Mouse (Mus musculus) stomach, embryonic 16.5 days (tissue): ENCODE results near the gene Pold1. TPM values are rescaled to one million over a fixed set of nuclear protein-coding genes. Genes with fewer than 3 reads are reported as not detected.

Experiments
- ATAC-seq: fragments of 200-750 bp; cut with Nextera tagmentation; 2 replicates; pipeline ENCODE4 v1.8.0; 2017; ENCODE audit warnings: moderate number of reproducible peaks, moderate TSS enrichment; ENCODE audit not compliant: insufficient read depth, low FRiP score
- H3K27ac ChIP-seq: fragments of 300-500 bp; sonication (generic); 2 replicates; pipeline ENCODE4 v1.5.1; 2014; ENCODE audit warnings: low read length
- H3K27me3 ChIP-seq: fragments of 300-500 bp; sonication (generic); 2 replicates; pipeline ENCODE4 v1.6.1; 2014; ENCODE audit warnings: low read length, control low read depth, mixed read lengths; ENCODE audit not compliant: control insufficient read depth, insufficient read depth
- H3K36me3 ChIP-seq: fragments of 300-500 bp; sonication (generic); 2 replicates; pipeline ENCODE4 v1.6.1; 2014; ENCODE audit warnings: low read length; ENCODE audit not compliant: control insufficient read depth, insufficient read depth
- H3K4me1 ChIP-seq: fragments of 300-500 bp; sonication (generic); 2 replicates; pipeline ENCODE4 v1.6.1; 2014; ENCODE audit warnings: low read length, control low read depth, mixed read lengths; ENCODE audit not compliant: control insufficient read depth, insufficient read depth
- H3K4me2 ChIP-seq: fragments of 300-500 bp; sonication (generic); 2 replicates; pipeline ENCODE4 v1.6.1; 2014; ENCODE audit warnings: low read depth, low read length, mixed read lengths
- H3K4me3 ChIP-seq: fragments of 300-500 bp; sonication (generic); replicated peaks from 2 replicates; pipeline ENCODE4 v1.5.1; 2014; ENCODE audit warnings: mild to moderate bottlenecking, low read length
- H3K9ac ChIP-seq: fragments of 300-500 bp; sonication (generic); 2 replicates; pipeline ENCODE4 v1.6.1; 2014; ENCODE audit warnings: low read length
- H3K9me3 ChIP-seq: fragments of 300-500 bp; sonication (generic); replicated peaks from 2 replicates; pipeline ENCODE4 v1.6.1; 2016; ENCODE audit warnings: low read length, control low read depth; ENCODE audit not compliant: control insufficient read depth
- WGBS: fragments of 180-500 bp; shearing (Covaris S2); extraction: QIAGEN DNeasy Blood & Tissue Kit; methylation state at CpG from one replicate; pipeline ENCODE4 v1.1.7; 2014; 5-methylcytosine and 5-hydroxymethylcytosine counted together
- polyA plus RNA-seq: library from polyadenylated mRNA; unstranded; fragments of >200 nt; fragmentation: Nextera tagmentation; extraction: Ambion mirVana; gene quantifications from 2 replicates; pipeline ENCODE4 v1.2.1, GENCODE M21; 2015

Gene Pold1
- polyA plus RNA-seq, 1 experiment from 2014 or later, result 70.3 TPM

GRCm38 (mm10) chr7:44591348-44592116 is 42.9 kb upstream of the Pold1 start:
- Histone ChIP-seq H3K36me3 (no peaks in the 10 kb centered on the region), H3K9ac (peak overlapping the region; percentile 60), H3K4me3 (peak overlapping the region; percentile 58), H3K4me1 (peaks cover 21% of the 10 kb centered on the region), H3K27me3 (peaks cover 58% of the 10 kb centered on the region), H3K4me2 (peak overlapping the region; percentile 99), H3K27ac (no peak overlapping the region), H3K9me3 (no peaks in the 10 kb centered on the region)
- under 1% methylated on average over 60 of the region's 60 CpGs for WGBS
- ATAC-seq, result no peak

GRCm38 (mm10) chr7:44590402-44591347 is 42.0 kb upstream of the Pold1 start, which contains the start of gene Kcnc3:
Gene Kcnc3 (plus strand): TSS chr7:44590664.
- H3K4me2 ChIP-seq, result peak within 1 kb of the TSS; percentile 99
- peak; percentile 96 for ATAC-seq
- H3K9me3 ChIP-seq, result no peaks in the 10 kb centered on the region
- peak within 1 kb of the TSS; percentile 60 for H3K9ac ChIP-seq
- peaks cover 21% of the 10 kb centered on the region for H3K4me1 ChIP-seq
- WGBS, result under 1% methylated on average over 80 of the region's 80 CpGs
- no peak within 1 kb of the TSS for H3K27ac ChIP-seq
- H3K4me3 ChIP-seq, result peak within 1 kb of the TSS; percentile 58
- H3K27me3 ChIP-seq, result peaks cover 65% of the 10 kb centered on the region
- H3K36me3 ChIP-seq, result no peaks in the 10 kb centered on the region

- WGBS, result 5% methylated on average over 13 of the region's 13 CpGs
- H3K4me1 ChIP-seq, result peaks cover 21% of the 10 kb centered on the region
- no peak for ATAC-seq
These were observed 41.3 kb upstream of the Pold1 start for GRCm38 (mm10) chr7:44589946-44590345.

GRCm38 (mm10) chr7:44589149-44589548 is 40.5 kb upstream of the Pold1 start:
- Histone ChIP-seq H3K4me2 (peak overlapping the region; percentile 66), H3K36me3 (no peaks in the 10 kb centered on the region), H3K4me1 (peaks cover 21% of the 10 kb centered on the region), H3K4me3 (peak overlapping the region; percentile 46), H3K27ac (no peak overlapping the region), H3K27me3 (peaks cover 65% of the 10 kb centered on the region), H3K9me3 (no peaks in the 10 kb centered on the region), H3K9ac (peak overlapping the region; percentile 44)
- WGBS, result under 1% methylated on average over 30 of the region's 33 CpGs
- ATAC-seq, result peak; percentile 59

More at GRCm38 (mm10) chr7:44589946-44590345, 41.3 kb upstream of the Pold1 start:
- H3K4me2 ChIP-seq, result peak overlapping the region; percentile 99
- H3K36me3 ChIP-seq, result no peaks in the 10 kb centered on the region
- H3K27me3 ChIP-seq, result peaks cover 65% of the 10 kb centered on the region
- H3K27ac ChIP-seq, result no peak overlapping the region
- H3K4me3 ChIP-seq, result peak overlapping the region; percentile 9; the same call in 1 of the 2 replicates
- no peak overlapping the region for H3K9ac ChIP-seq
- no peaks in the 10 kb centered on the region for H3K9me3 ChIP-seq

GRCm38 (mm10) chr7:44588338-44588737 is 39.7 kb upstream of the Pold1 start:
- WGBS, result 7% methylated on average over 12 of the region's 12 CpGs
- H3K36me3 ChIP-seq, result no peaks in the 10 kb centered on the region
- H3K9ac ChIP-seq, result peak overlapping the region; percentile 44; the same call in 1 of the 2 replicates
- no peak for ATAC-seq
- no peak overlapping the region for H3K27ac ChIP-seq
- peak overlapping the region; percentile 46 for H3K4me3 ChIP-seq
- H3K9me3 ChIP-seq, result no peaks in the 10 kb centered on the region
- peaks cover 62% of the 10 kb centered on the region for H3K27me3 ChIP-seq
- H3K4me1 ChIP-seq, result peaks cover 21% of the 10 kb centered on the region
- H3K4me2 ChIP-seq, result peak overlapping the region; percentile 66

GRCm38 (mm10) chr7:44587676-44588075 is 39.0 kb upstream of the Pold1 start:
- Histone ChIP-seq H3K27me3 (peaks cover 55% of the 10 kb centered on the region), H3K4me2 (no peak overlapping the region), H3K27ac (no peak overlapping the region), H3K9me3 (no peaks in the 10 kb centered on the region), H3K4me3 (no peak overlapping the region), H3K9ac (no peak overlapping the region), H3K36me3 (no peaks in the 10 kb centered on the region), H3K4me1 (peaks cover 21% of the 10 kb centered on the region)
- ATAC-seq, result no peak
- 40% methylated on average over 6 of the region's 6 CpGs for WGBS

- H3K9me3 ChIP-seq, result no peaks in the 10 kb centered on the region
- no peak for ATAC-seq
- no peaks in the 10 kb centered on the region for H3K36me3 ChIP-seq
- peak overlapping the region; percentile 43 for H3K4me2 ChIP-seq
- peak overlapping the region; percentile 21 for H3K4me3 ChIP-seq
- H3K27me3 ChIP-seq, result peaks cover 47% of the 10 kb centered on the region
- no peak overlapping the region for H3K27ac ChIP-seq
- H3K9ac ChIP-seq, result no peak overlapping the region; the same call in 1 of the 2 replicates
- H3K4me1 ChIP-seq, result peaks cover 21% of the 10 kb centered on the region
- 1% methylated on average over 18 of the region's 18 CpGs for WGBS
These were observed 38.3 kb upstream of the Pold1 start for GRCm38 (mm10) chr7:44586930-44587329.

- Histone ChIP-seq H3K4me3 (peak overlapping the region; percentile 21), H3K36me3 (no peaks in the 10 kb centered on the region), H3K27me3 (peaks cover 43% of the 10 kb centered on the region), H3K4me2 (peak overlapping the region; percentile 43), H3K9ac (0 out of 2 replicates have a peak overlapping the region, but pooled peaks have one; percentile 33), H3K9me3 (no peaks in the 10 kb centered on the region), H3K4me1 (peaks cover 21% of the 10 kb centered on the region), H3K27ac (no peak overlapping the region)
- no peak for ATAC-seq
- WGBS, result 13% methylated on average over 19 of the region's 19 CpGs
These were observed 37.9 kb upstream of the Pold1 start for GRCm38 (mm10) chr7:44586518-44586917.
